Mouse (Mus musculus) brain, embryonic 18.5 days (tissue): ENCODE measurements around the gene 1700015G11Rik.

ENCODE experiments used
- DNase-seq: peaks from one replicate; pipeline ENCODE4 v3.0.0-alpha.2; 2012; ENCODE audit warnings: low read depth, low spot score

The 1700015G11Rik gene

DNA sequence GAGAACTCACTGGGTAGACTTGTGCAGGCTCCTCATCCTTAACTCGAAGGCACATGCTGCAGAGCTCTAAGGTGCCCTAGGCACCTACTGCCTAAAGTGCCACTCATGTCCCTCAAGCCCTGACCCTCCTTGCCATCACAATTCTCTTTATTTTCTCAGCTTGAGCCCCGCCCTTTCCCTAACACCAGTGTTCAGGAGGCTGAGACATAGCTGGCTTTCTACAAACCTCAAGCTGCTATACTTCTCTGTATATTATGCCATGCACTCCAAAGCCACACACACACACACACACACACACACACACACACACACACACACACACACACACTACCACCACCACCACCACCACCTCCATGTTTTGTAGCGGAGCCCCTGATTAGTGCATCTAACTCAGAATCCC lies at the start of gene 1700015G11Rik:
1700015G11Rik (minus strand) TSS at position 101 of the 400 bp plus-strand sequence.
- no peak for DNase-seq

DNA sequence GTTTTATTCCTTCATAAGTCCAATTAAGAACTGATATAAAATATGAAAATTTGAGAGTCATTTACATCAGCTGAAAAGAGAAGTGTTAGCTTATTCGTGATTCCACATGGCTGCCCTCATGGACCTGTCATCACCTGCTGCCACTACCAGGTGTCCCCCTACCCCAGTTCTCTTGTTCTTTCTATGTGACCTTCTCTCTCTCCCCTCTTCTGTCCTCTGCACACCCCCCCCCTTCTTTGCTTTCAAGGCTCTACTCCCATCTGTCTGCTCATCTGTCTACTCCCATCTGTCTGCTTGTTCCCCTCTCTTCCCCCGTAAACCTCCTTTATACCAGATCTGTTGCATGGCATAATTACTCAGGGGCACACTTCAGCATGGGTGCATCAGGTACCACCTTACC lies 41.4 kb upstream of the 1700015G11Rik start:
- no peak for DNase-seq

DNA sequence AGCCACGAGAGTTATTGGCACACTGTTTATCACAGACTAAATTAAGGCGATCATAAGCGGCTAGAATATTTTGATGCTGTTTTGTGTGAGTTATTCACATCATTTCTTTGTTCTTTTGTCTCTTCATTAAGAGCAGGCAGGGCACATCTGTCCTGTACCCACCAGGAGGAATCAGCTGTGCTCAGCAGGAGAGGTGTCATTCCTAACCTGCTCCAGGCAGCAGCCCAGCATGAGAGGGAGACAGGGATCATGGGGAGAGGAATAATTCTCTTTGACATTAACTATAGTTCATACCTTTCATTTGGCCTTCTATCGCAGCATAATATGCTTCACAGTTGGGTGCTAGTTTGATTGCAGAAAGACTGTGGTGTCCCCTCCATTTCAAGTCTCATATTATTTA lies 40.7 kb upstream of the 1700015G11Rik start:
- no peak for DNase-seq

- no peak for DNase-seq
These were observed 40.3 kb upstream of the 1700015G11Rik start for GRCm38 (mm10) chr7:52055831-52056230.

- peak; percentile 45 for DNase-seq
These were observed 22.4 kb upstream of the 1700015G11Rik start for GRCm38 (mm10) chr7:52037600-52038582.

DNA sequence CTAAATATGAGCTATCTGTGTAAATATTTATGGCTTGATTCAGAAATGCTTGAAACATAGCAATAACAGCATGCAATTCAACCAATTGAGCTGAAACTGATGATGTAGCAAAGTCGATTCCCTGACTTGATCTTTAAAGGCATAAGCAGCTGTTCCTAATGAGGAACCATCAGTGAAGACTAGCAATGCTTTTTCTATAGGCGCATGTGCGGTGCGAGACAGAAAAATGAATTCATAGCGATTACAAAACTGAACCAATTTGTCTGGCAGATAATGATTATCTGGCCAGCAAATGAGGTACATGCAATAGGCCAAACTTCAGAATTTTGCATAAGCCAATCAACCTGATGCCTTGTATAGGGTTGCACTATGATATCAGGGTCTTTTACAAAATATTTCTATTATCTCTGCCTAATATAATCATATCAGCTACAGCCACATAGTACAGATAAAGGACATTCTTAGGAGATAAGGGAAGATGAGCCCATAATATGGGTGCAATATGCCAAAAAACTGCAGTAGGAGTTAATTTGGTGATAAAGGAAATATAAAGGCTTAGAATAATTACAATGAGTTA lies 8.6 kb upstream of the 1700015G11Rik start:
- DNase-seq = no peak

- no peak for DNase-seq
These were observed 6.5 kb upstream of the 1700015G11Rik start for GRCm38 (mm10) chr7:52022039-52022438.

GRCm38 (mm10) chr7:52015180-52015579 lies 348 bp downstream of the 1700015G11Rik start:
- no peak for DNase-seq

DNA sequence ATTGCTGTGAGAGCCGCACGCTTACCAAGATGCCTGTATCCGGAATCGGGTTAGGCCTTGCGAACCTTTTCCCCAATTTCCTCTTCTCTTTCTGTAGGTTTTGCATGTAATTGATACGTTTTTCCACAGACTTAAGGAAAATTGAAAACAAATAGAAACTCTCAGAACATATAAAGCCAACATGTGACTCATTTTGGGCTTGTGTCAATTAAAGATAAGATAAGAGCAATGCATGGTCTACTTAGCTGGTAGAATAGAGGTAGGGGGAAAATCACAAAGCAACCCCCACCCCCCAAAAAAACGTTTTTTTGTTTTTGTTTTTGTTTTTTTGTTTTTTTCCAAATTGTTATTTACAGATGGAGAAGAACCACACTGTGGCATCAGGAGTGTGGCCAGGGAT lies 2.1 kb downstream of the 1700015G11Rik start:
- DNase-seq = no peak

GRCm38 (mm10) chr7:52007138-52007537 lies 8.4 kb downstream of the 1700015G11Rik start:
- no peak for DNase-seq

- DNase-seq = no peak
These were observed 9.3 kb downstream of the 1700015G11Rik start for GRCm38 (mm10) chr7:52006296-52006630.

DNA sequence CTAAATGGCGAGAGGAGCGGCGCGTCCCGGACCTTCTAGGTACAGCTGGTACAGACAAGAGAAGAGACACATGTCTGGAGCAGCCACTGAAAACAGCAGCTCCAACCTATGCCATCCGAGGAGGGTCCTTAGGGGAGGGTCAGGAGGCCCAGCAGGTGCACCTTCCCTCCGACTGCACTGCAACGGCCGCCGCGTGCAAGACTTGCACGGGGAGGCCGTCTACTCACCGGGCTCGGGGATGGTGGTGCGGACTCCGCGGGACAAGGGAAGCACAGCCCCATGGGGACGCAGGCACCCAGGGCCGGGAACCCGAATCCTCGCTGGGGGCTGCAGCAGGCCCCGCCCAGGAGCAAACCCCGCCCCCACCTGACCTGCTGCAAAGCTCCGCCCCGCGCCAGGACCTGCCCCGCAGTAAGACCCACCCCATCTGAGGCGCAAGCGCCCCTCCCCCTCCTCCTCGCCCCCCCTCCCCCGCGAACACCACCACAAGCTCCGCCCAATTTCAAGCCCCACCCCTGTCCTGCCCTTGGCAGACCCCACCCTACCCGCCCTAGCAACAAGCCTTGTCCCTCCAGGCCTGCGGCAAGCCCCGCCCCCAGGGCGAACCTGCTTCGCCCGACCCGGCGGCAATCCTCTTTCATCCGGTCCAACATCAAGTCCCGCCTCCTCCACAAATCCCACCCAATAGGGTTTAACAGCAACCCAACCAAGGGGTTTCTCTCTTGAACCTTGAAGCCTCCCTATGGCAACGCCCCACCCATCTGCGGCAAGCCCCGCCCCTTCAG lies 9.8 kb downstream of the 1700015G11Rik start, which contains the start of gene Svip:
Svip (minus strand) TSS at position 508 of the 785 bp plus-strand sequence.
- peak; percentile 94 for DNase-seq

- no peak for DNase-seq
These were observed 24.5 kb downstream of the 1700015G11Rik start for GRCm38 (mm10) chr7:51991020-51991419.

- DNase-seq = no peak
These were observed 28.6 kb downstream of the 1700015G11Rik start for GRCm38 (mm10) chr7:51986909-51987308.

- DNase-seq = no peak
These were observed 29.8 kb downstream of the 1700015G11Rik start for GRCm38 (mm10) chr7:51985763-51986162.

- DNase-seq = no peak
These were observed 33.2 kb downstream of the 1700015G11Rik start for GRCm38 (mm10) chr7:51982303-51982702.

GRCm38 (mm10) chr7:51979271-51979670 lies 36.3 kb downstream of the 1700015G11Rik start:
- no peak for DNase-seq

GRCm38 (mm10) chr7:51975181-51975580 lies 40.3 kb downstream of the 1700015G11Rik start:
- no peak for DNase-seq

DNA sequence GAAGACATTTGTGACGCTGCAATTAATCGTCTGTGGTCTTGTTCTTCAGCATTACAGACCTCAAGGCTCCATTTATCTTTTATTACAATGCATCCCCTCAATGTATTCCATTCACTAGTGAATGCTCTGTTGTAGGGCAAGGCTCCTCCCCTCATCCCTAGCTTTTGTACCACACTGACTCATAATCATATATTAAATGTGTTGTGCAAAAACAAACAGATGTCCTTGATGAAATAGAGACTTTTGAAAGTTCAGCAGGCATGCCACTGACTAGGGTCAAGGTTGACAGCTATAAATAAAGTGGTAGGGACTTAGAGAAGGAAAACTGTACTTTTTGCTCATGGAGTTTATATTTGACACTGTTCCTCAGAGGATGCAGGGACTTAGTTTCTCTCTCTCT lies 42.0 kb downstream of the 1700015G11Rik start:
- DNase-seq = no peak

GRCm38 (mm10) chr7:51973091-51973490 lies 42.4 kb downstream of the 1700015G11Rik start:
- no peak for DNase-seq

- DNase-seq = peak; percentile 57
These were observed 43.2 kb downstream of the 1700015G11Rik start for GRCm38 (mm10) chr7:51972252-51972855.

DNA sequence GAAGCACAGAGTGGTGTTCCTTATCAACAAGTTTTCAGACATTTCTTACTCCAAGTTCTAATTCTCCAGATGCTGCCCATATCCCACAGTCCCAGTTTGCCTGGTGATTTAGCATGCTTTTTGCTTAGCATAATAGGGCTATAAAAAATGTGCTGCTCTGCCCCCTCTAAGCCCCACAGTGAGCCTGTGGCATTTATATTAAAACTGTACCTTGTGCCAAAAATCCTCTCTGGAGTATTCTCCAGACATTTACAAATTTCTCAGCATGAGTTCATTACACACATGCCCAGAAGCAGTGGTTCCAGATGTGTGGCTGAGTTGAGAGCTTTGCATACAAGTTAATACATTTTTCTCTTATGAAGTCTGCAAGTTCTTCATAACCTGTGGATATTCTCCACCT lies 46.1 kb downstream of the 1700015G11Rik start:
- no peak for DNase-seq
